ENCODE assay signal across 8 mouse cellular contexts in genomic region chr12:54862606-54863535, GRCm38 (mm10). TPM values are rescaled to one million over a fixed set of nuclear protein-coding genes. Genes with fewer than 3 reads are reported as not detected.
DNase-seq lines count a peak whose midpoint lies in the region; ATAC-seq and TF ChIP-seq lines count a peak whose summit lies in the region.

TSS of gene Cfl2 (minus strand) at chr12:54862877.

- no peaks in the 10 kb centered on the region for H3K9me3 ChIP-seq in lung, embryonic 14.5 days (ENCODE audit: low read depth, low read length)

- H3K36me3 ChIP-seq in lung, embryonic 14.5 days (ENCODE audit: insufficient read depth): peaks cover 26% of the 10 kb centered on the region

- ATAC-seq in lung, embryonic 14.5 days (ENCODE audit: insufficient read depth): peak; percentile 93
- peak; percentile 65 for ATAC-seq in neutrophil, adult 5-6 weeks (ENCODE audit: extremely low read depth, insufficient number of reproducible peaks, low FRiP score, poor library complexity, severe bottlenecking)

- DNase-seq in MEL-GATA-1-ER (ENCODE audit: extremely low read depth, low read depth): peak; percentile 57
- peak; percentile 88 to 89 for DNase-seq in cerebellum, adult 2 months
- peak; percentile 66 for DNase-seq in forelimb bud, embryonic 11.5 days (ENCODE audit: low read depth, low spot score)
- peak; percentile 92 for DNase-seq in heart, postnatal 4 days
- DNase-seq in layer of hippocampus, adult 8-10 months (ENCODE audit: low spot score in 2 of 2): peak; percentile 78 to 81
- peak; percentile 86 for DNase-seq in lung, embryonic 14.5 days
- peak; percentile 90 for DNase-seq in testis, postnatal 14 days (ENCODE audit: low spot score)

- no peak for TF ChIP-seq CTCF in cerebellum, adult 2 months (IDR thresholded peaks at IDR 0.05; ENCODE audit: borderline replicate concordance, insufficient read depth, low read depth, low read length)
- peak; percentile 30 for TF ChIP-seq CTCF in lung, embryonic 14.5 days (IDR thresholded peaks at IDR 0.05; ENCODE audit: low read depth)

- H3K4me1 ChIP-seq in cerebellum, adult 2 months (ENCODE audit: control insufficient read depth, insufficient read depth, low read length): no peaks in the 10 kb centered on the region; the same call in 1 of the 2 replicates
- H3K4me1 ChIP-seq in lung, embryonic 14.5 days (ENCODE audit: insufficient read depth): no peaks in the 10 kb centered on the region

- peak within 1 kb of the TSS; percentile 100 for H3K9ac ChIP-seq in lung, embryonic 14.5 days

- no peaks in the 10 kb centered on the region for H3K27me3 ChIP-seq in cerebellum, adult 2 months (ENCODE audit: control insufficient read depth, insufficient read depth, low read length)
- no peaks in the 10 kb centered on the region for H3K27me3 ChIP-seq in lung, embryonic 14.5 days (ENCODE audit: insufficient read depth, low read length)

- H3K4me3 ChIP-seq in cerebellum, adult 2 months (replicated peaks; ENCODE audit: insufficient read depth, low read depth, low read length): peak within 1 kb of the TSS; percentile 99
- H3K4me3 ChIP-seq in lung, embryonic 14.5 days (ENCODE audit: low read depth, low read length): peak within 1 kb of the TSS; percentile 97

- under 1% methylated on average over 64 of the region's 82 CpGs for WGBS in cerebellum, adult 2 months
- under 1% methylated on average over 56 of the region's 82 CpGs for WGBS in lung, embryonic 14.5 days

- H3K4me2 ChIP-seq in lung, embryonic 14.5 days: peak within 1 kb of the TSS; percentile 80

- peak; percentile 79 for TF ChIP-seq POLR2A in cerebellum, adult 2 months (IDR thresholded peaks at IDR 0.05; ENCODE audit: borderline replicate concordance, insufficient read depth, low read length)

- H3K27ac ChIP-seq in cerebellum, adult 2 months (ENCODE audit: insufficient read depth, low read length): peak within 1 kb of the TSS; percentile 97
- peak within 1 kb of the TSS; percentile 99 for H3K27ac ChIP-seq in lung, embryonic 14.5 days (ENCODE audit: low read depth)

RNA-seq across cellular contexts. Expression of gene Cfl2, which starts in this region (rescaled TPM):
- 74.5 and 86.8 TPM in 2 replicates for polyA plus RNA-seq in cerebellum, adult 2 months (2012; rRNA removed)
- total RNA-seq in heart, postnatal 4 days (2021): 100 to 1,000 TPM; 509 to 516 TPM
- total RNA-seq in layer of hippocampus, adult 8-10 months (2022): 100 to 1,000 TPM in 2 of 4 experiments, 10 to 100 TPM in 2; 94.4 to 106 (median 99.6) TPM
- polyA plus RNA-seq in lung, embryonic 14.5 days (2014; fragmentation: Nextera tagmentation; extraction: Ambion mirVana): 180 and 196 TPM in 2 replicates
- total RNA-seq in neutrophil, adult 5-6 weeks (2017): 25.7 and 33.4 TPM in 2 replicates

Comparison
In these comparisons a context has a peak if more than half of its experiments do, and no peak if none do; other contexts are left out.
1. Peak in every context shown above with its lines: DNase-seq, ATAC-seq, H3K4me3 ChIP-seq and H3K27ac ChIP-seq.
2. RNA of gene Cfl2 (total RNA-seq): 509 to 516 TPM in heart, postnatal 4 days; 94.4 to 106 TPM in layer of hippocampus, adult 8-10 months and 25.7 to 33.4 TPM in neutrophil, adult 5-6 weeks; every median in the first group is over 4 times any median in the second.